Mouse (Mus musculus): Measurements from ENCODE around the gene Trim10. TPM values are rescaled to one million over a fixed set of nuclear protein-coding genes. Genes with fewer than 3 reads are reported as not detected.
A peak's percentile ranks its signal among the peaks of the same experiment; 100 is the strongest.

The Trim10 gene
- polyA plus RNA-seq, 1 experiment from 2014 or later: 7.4 TPM

- H3K9ac ChIP-seq (ENCODE audit: low read length): no peak overlapping the region
- 93% methylated on average over 2 of the region's 2 CpGs for WGBS
- H3K27me3 ChIP-seq (ENCODE audit: control insufficient read depth, insufficient read depth, low read length): no peaks in the 10 kb centered on the region
- ATAC-seq (replicated peaks; ENCODE audit: low FRiP score) (no peak), DNase-seq (ENCODE audit: low spot score) (no peak)
- H3K4me1 ChIP-seq (replicated peaks; ENCODE audit: control insufficient read depth, insufficient read depth, low read length): no peaks in the 10 kb centered on the region
- peaks cover 7% of the 10 kb centered on the region; the same call in 1 of the 2 replicates for H3K36me3 ChIP-seq (ENCODE audit: control insufficient read depth, insufficient read depth, low read length)
- no peak overlapping the region for H3K4me3 ChIP-seq (ENCODE audit: low read depth, low read length)
- H3K27ac ChIP-seq (ENCODE audit: low read depth, low read length): no peak overlapping the region
- no peak overlapping the region for H3K4me2 ChIP-seq (ENCODE audit: low read depth, low read length, severe bottlenecking)
- no peaks in the 10 kb centered on the region for H3K9me3 ChIP-seq (ENCODE audit: control insufficient read depth, low read length)
Measured at GRCm38 (mm10) chr17:36849992-36850391, 19.4 kb upstream of the Trim10 start.

DNA sequence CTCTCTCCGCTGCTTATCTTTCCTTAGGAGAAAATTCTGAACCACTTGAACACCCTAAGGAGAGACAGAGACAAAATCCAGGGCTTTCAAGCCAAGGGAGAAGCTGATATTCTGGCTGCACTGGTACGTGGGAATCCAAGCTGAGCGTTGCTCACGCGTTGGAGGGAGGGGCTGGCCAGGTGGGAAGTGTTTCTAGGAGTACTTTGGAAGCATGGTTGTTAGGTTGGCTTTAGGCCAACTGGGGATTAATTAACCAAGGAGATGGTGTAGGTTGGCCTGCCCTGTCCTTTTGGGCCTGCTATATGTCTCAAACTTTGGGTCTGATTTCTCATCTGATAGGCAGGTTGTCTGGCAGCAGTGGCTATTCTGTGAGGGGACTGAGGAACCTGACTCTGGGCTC, 18.2 kb upstream of the Trim10 start:
- H3K9me3 ChIP-seq (ENCODE audit: control insufficient read depth, low read length): no peaks in the 10 kb centered on the region

GRCm38 (mm10) chr17:36851627-36852026, 17.7 kb upstream of the Trim10 start:
- Histone ChIP-seq H3K9me3 (ENCODE audit: control insufficient read depth, low read length) (no peaks in the 10 kb centered on the region), H3K9ac (ENCODE audit: low read length) (no peak overlapping the region), H3K27me3 (ENCODE audit: control insufficient read depth, insufficient read depth, low read length) (no peaks in the 10 kb centered on the region), H3K36me3 (ENCODE audit: control insufficient read depth, insufficient read depth, low read length) (peaks cover 7% of the 10 kb centered on the region; the same call in 1 of the 2 replicates), H3K4me3 (ENCODE audit: low read depth, low read length) (no peak overlapping the region), H3K4me1 (replicated peaks; ENCODE audit: control insufficient read depth, insufficient read depth, low read length) (no peaks in the 10 kb centered on the region), H3K4me2 (ENCODE audit: low read depth, low read length, severe bottlenecking) (no peak overlapping the region), H3K27ac (ENCODE audit: low read depth, low read length) (no peak overlapping the region)
- 94% methylated on average over 5 of the region's 5 CpGs for WGBS
- DNase-seq (ENCODE audit: low spot score): no peak
- no peak for ATAC-seq (replicated peaks; ENCODE audit: low FRiP score)

More for the DNA sequence above, 18.2 kb upstream of the Trim10 start:
- Histone ChIP-seq H3K27ac (ENCODE audit: low read depth, low read length) (no peak overlapping the region), H3K4me2 (ENCODE audit: low read depth, low read length, severe bottlenecking) (no peak overlapping the region), H3K4me3 (ENCODE audit: low read depth, low read length) (no peak overlapping the region), H3K36me3 (ENCODE audit: control insufficient read depth, insufficient read depth, low read length) (peaks cover 7% of the 10 kb centered on the region; the same call in 1 of the 2 replicates), H3K9ac (ENCODE audit: low read length) (no peak overlapping the region), H3K4me1 (replicated peaks; ENCODE audit: control insufficient read depth, insufficient read depth, low read length) (no peaks in the 10 kb centered on the region), H3K27me3 (ENCODE audit: control insufficient read depth, insufficient read depth, low read length) (no peaks in the 10 kb centered on the region)
- 93% methylated on average over 5 of the region's 5 CpGs for WGBS
- no peak for ATAC-seq (replicated peaks; ENCODE audit: low FRiP score)
- DNase-seq (ENCODE audit: low spot score): no peak

- no peaks in the 10 kb centered on the region for H3K9me3 ChIP-seq (ENCODE audit: control insufficient read depth, low read length)
- WGBS: 87% methylated on average over 3 of the region's 3 CpGs
- H3K27me3 ChIP-seq (ENCODE audit: control insufficient read depth, insufficient read depth, low read length): no peaks in the 10 kb centered on the region
- DNase-seq (ENCODE audit: low spot score) (no peak), ATAC-seq (replicated peaks; ENCODE audit: low FRiP score) (no peak)
- H3K4me2 ChIP-seq (ENCODE audit: low read depth, low read length, severe bottlenecking): no peak overlapping the region
- no peak overlapping the region for H3K27ac ChIP-seq (ENCODE audit: low read depth, low read length)
- no peak overlapping the region for H3K4me3 ChIP-seq (ENCODE audit: low read depth, low read length)
- no peaks in the 10 kb centered on the region for H3K4me1 ChIP-seq (replicated peaks; ENCODE audit: control insufficient read depth, insufficient read depth, low read length)
- no peak overlapping the region for H3K9ac ChIP-seq (ENCODE audit: low read length)
- H3K36me3 ChIP-seq (ENCODE audit: control insufficient read depth, insufficient read depth, low read length): peaks cover 7% of the 10 kb centered on the region; the same call in 1 of the 2 replicates
Measured at GRCm38 (mm10) chr17:36855484-36855883, 13.9 kb upstream of the Trim10 start.

GRCm38 (mm10) chr17:36856236-36856635, 13.1 kb upstream of the Trim10 start:
- no peak overlapping the region for H3K4me3 ChIP-seq (ENCODE audit: low read depth, low read length)
- peaks cover 3% of the 10 kb centered on the region; the same call in 1 of the 2 replicates for H3K36me3 ChIP-seq (ENCODE audit: control insufficient read depth, insufficient read depth, low read length)
- H3K4me1 ChIP-seq (replicated peaks; ENCODE audit: control insufficient read depth, insufficient read depth, low read length): no peaks in the 10 kb centered on the region
- no peaks in the 10 kb centered on the region for H3K27me3 ChIP-seq (ENCODE audit: control insufficient read depth, insufficient read depth, low read length)
- ATAC-seq (replicated peaks; ENCODE audit: low FRiP score): no peak
- no peak for DNase-seq (ENCODE audit: low spot score)
- WGBS: 91% methylated on average over 4 of the region's 4 CpGs
- H3K27ac ChIP-seq (ENCODE audit: low read depth, low read length): no peak overlapping the region
- H3K9me3 ChIP-seq (ENCODE audit: control insufficient read depth, low read length): no peaks in the 10 kb centered on the region
- no peak overlapping the region for H3K4me2 ChIP-seq (ENCODE audit: low read depth, low read length, severe bottlenecking)
- H3K9ac ChIP-seq (ENCODE audit: low read length): no peak overlapping the region

- Histone ChIP-seq H3K4me1 (replicated peaks; ENCODE audit: control insufficient read depth, insufficient read depth, low read length) (no peaks in the 10 kb centered on the region), H3K36me3 (ENCODE audit: control insufficient read depth, insufficient read depth, low read length) (no peaks in the 10 kb centered on the region; the same call in 1 of the 2 replicates), H3K4me3 (ENCODE audit: low read depth, low read length) (no peak overlapping the region), H3K27me3 (ENCODE audit: control insufficient read depth, insufficient read depth, low read length) (no peaks in the 10 kb centered on the region), H3K9ac (ENCODE audit: low read length) (no peak overlapping the region), H3K4me2 (ENCODE audit: low read depth, low read length, severe bottlenecking) (no peak overlapping the region), H3K9me3 (ENCODE audit: control insufficient read depth, low read length) (no peaks in the 10 kb centered on the region), H3K27ac (ENCODE audit: low read depth, low read length) (no peak overlapping the region)
- no peak for ATAC-seq (replicated peaks; ENCODE audit: low FRiP score)
- 98% methylated on average over 3 of the region's 3 CpGs for WGBS
- DNase-seq (ENCODE audit: low spot score): no peak
Measured at GRCm38 (mm10) chr17:36858181-36858580, 11.2 kb upstream of the Trim10 start.

DNA sequence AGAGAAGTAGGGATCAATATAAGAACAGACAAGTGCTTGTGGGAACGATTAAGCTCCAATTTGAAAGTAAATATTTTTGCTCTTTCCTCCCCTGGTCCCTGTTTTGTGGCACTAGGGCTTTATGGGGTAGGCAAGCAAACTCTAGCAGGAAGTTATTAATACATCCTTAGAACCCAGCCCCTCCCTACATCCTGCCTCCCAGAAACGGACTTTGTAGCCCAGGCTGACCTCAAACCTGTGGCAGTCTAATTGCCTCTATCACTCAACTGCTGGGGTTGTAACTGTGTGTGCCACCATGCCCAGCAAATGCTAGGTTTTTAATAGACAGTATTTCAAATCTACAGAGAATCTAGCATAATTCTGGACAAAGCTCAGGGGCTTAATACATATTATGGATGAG, 7.7 kb upstream of the Trim10 start:
- H3K36me3 ChIP-seq (ENCODE audit: control insufficient read depth, insufficient read depth, low read length): no peaks in the 10 kb centered on the region; the same call in 1 of the 2 replicates
- no peak overlapping the region for H3K4me3 ChIP-seq (ENCODE audit: low read depth, low read length)
- no peak overlapping the region for H3K9ac ChIP-seq (ENCODE audit: low read length)
- WGBS: 77% methylated on average over 2 of the region's 2 CpGs
- DNase-seq (ENCODE audit: low spot score) (no peak), ATAC-seq (replicated peaks; ENCODE audit: low FRiP score) (no peak)
- H3K27ac ChIP-seq (ENCODE audit: low read depth, low read length): no peak overlapping the region
- H3K9me3 ChIP-seq (ENCODE audit: control insufficient read depth, low read length): no peaks in the 10 kb centered on the region
- H3K4me2 ChIP-seq (ENCODE audit: low read depth, low read length, severe bottlenecking): no peak overlapping the region
- no peaks in the 10 kb centered on the region; the same call in 1 of the 2 replicates for H3K4me1 ChIP-seq (replicated peaks; ENCODE audit: control insufficient read depth, insufficient read depth, low read length)
- peaks cover 2% of the 10 kb centered on the region for H3K27me3 ChIP-seq (ENCODE audit: control insufficient read depth, insufficient read depth, low read length)

DNA sequence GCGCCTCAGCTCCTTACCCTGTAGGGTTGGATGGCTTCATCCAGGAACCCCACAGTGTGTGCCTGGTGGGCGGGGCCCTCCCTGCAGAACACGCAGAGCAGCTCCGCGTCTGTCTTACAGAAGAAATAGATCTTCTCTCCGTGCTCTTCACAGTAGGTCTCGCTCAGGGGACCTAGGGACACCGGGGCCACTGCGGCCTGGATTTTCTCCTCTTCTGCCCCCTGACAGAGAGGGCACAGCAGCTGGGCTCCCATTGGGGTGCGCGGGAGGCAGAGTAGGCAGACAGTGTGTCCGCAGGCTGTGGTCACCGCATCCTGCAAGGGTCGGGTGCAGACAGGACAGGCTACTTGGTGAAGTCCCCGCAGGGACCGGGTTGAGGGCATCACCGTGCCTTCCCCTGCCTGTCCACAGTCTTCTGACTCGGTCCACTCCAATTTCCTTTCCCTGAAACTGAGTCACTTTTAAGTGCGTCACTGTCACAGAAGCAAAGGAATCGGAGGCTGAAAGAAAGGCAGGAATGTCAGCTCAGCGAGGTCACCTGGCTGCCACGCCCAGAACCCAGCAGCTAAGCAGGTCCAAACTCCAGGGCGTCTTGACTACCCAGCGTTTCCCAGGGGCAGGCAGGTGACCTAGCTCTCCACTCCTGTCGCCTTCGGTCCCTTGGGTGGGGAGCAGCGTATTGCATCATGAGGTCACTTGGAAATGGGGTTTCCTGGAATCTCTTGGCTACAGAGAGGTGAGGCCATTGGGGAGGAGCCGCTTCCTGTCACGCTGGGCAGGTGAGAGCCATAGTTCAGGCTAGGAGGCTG, 2.5 kb upstream of the Trim10 start, which contains the start of gene Trim15:
TSS of gene Trim15 (minus strand) at position 492 of the 809 bp plus-strand sequence.
- Histone ChIP-seq H3K36me3 (ENCODE audit: control insufficient read depth, insufficient read depth, low read length) (no peaks in the 10 kb centered on the region), H3K27me3 (ENCODE audit: control insufficient read depth, insufficient read depth, low read length) (peaks cover 6% of the 10 kb centered on the region), H3K27ac (ENCODE audit: low read depth, low read length) (no peak within 1 kb of the TSS), H3K9ac (ENCODE audit: low read length) (no peak within 1 kb of the TSS), H3K9me3 (ENCODE audit: control insufficient read depth, low read length) (no peaks in the 10 kb centered on the region), H3K4me3 (ENCODE audit: low read depth, low read length) (no peak within 1 kb of the TSS), H3K4me2 (ENCODE audit: low read depth, low read length, severe bottlenecking) (peak within 1 kb of the TSS; percentile 26; the same call in 1 of the 2 replicates), H3K4me1 (replicated peaks; ENCODE audit: control insufficient read depth, insufficient read depth, low read length) (peaks cover 2% of the 10 kb centered on the region; the same call in 1 of the 2 replicates)
- no peak for DNase-seq (ENCODE audit: low spot score)
- ATAC-seq (replicated peaks; ENCODE audit: low FRiP score): peak; percentile 10; the same call in 1 of the 2 replicates
- WGBS: 15% methylated on average over 29 of the region's 29 CpGs
